Mouse (Mus musculus) liver, adult 2 months (tissue): ENCODE data around the gene Cog5. TPM values are rescaled to one million over a fixed set of nuclear protein-coding genes. Genes with fewer than 3 reads are reported as not detected.

Experiments used
- DNase-seq: peaks from one replicate; pipeline ENCODE4 v3.0.0-alpha.2; 2011; ENCODE audit warnings: low read depth, low spot score; ENCODE audit errors: extremely low read depth
- H3K27ac ChIP-seq: fragments of 200-500 bp; replicated peaks from 2 replicates; pipeline ENCODE4 v1.5.1; 2012; ENCODE audit warnings: low read depth, mild to moderate bottlenecking, control low read depth, inconsistent platforms, low read length; ENCODE audit not compliant: insufficient read depth
- H3K27me3 ChIP-seq: fragments of 200-500 bp; 2 replicates; pipeline ENCODE4 v1.6.1; 2012; ENCODE audit warnings: mild to moderate bottlenecking, moderate library complexity, low read length, inconsistent platforms; ENCODE audit not compliant: control insufficient read depth, insufficient read depth
- H3K36me3 ChIP-seq: fragments of 200-500 bp; 2 replicates; pipeline ENCODE4 v1.6.1; 2012; ENCODE audit warnings: low read length, inconsistent platforms; ENCODE audit not compliant: control insufficient read depth, insufficient read depth
- H3K4me1 ChIP-seq: fragments of 200-500 bp; 2 replicates; pipeline ENCODE4 v1.6.1; 2011; ENCODE audit warnings: low read length; ENCODE audit not compliant: control insufficient read depth, insufficient read depth
- H3K4me3 ChIP-seq: fragments of 200-500 bp; 2 replicates; pipeline ENCODE4 v1.5.1; 2011; ENCODE audit warnings: low read depth, mild to moderate bottlenecking, control low read depth, low read length, moderate library complexity; ENCODE audit not compliant: insufficient read depth
- H3K79me2 ChIP-seq: fragments of 200-500 bp; 2 replicates; pipeline ENCODE4 v1.6.1; 2012; ENCODE audit warnings: inconsistent platforms, mild to moderate bottlenecking, low read length, moderate library complexity; ENCODE audit not compliant: control insufficient read depth, insufficient read depth
- H3K9ac ChIP-seq: fragments of 200-500 bp; 2 replicates; pipeline ENCODE4 v1.6.1; 2012; ENCODE audit warnings: low read depth, mild to moderate bottlenecking, control low read depth, inconsistent platforms, low read length
- CTCF ChIP-seq: fragments of 200-500 bp; IDR thresholded peaks from 2 replicates; pipeline ENCODE4 v1.5.1; 2011; ENCODE audit warnings: low read depth, low read length, control low read depth
- POLR2A ChIP-seq: fragments of 200-500 bp; IDR thresholded peaks from 2 replicates; pipeline ENCODE4 v1.6.1; 2011; ENCODE audit warnings: low read length, control low read depth; ENCODE audit not compliant: insufficient read depth; ENCODE audit errors: extremely low read depth
- WGBS: fragments of 180-500 bp; shearing (Covaris S2); methylation state at CpG from one replicate; pipeline ENCODE4 v1.1.7; 2018; 5-methylcytosine and 5-hydroxymethylcytosine counted together
- polyA plus RNA-seq: library from polyadenylated mRNA; depleted of rRNA; stranded (reverse); fragments of >200 nt; gene quantifications from 2 replicates; pipeline ENCODE4 v1.2.3, GENCODE M21; 2012
- total RNA-seq: library from RNA; depleted of rRNA; stranded (reverse); fragments of >200 nt; gene quantifications from 2 replicates; pipeline ENCODE4 v1.2.3, GENCODE M21; 2014

The Cog5 gene
- total and polyA plus RNA-seq, 2 experiments = 7.6 to 33.5 TPM

DNA sequence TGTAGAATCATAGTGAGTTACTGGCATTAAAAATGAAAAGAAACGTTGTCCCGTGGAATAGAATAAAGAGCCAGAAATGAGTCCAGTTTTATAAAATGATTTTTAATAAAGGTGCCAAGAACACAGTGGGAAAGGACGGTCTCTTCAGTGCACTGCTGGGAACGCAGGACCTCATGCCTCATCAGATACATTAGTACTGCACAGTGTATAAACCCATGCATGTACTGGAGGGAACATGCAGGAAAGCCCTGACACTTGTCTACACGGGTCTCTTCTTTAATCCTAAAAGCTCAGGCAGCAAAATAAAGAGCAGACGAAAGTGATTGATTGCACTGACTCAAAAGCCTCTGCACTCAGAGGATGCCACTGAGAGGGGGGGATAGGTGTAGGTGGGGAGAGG lies 236.0 kb downstream of the Cog5 start:
- WGBS = 88% methylated on average over 6 of the region's 6 CpGs
- H3K27me3 ChIP-seq = no peaks in the 10 kb centered on the region
- no peak overlapping the region for H3K4me3 ChIP-seq
- H3K4me1 ChIP-seq = no peaks in the 10 kb centered on the region; the same call in 1 of the 2 replicates
- H3K79me2 ChIP-seq = no peaks in the 10 kb centered on the region
- TF ChIP-seq POLR2A = no peak
- TF ChIP-seq CTCF = no peak
- H3K9ac ChIP-seq = no peak overlapping the region
- DNase-seq = no peak
- no peak overlapping the region for H3K27ac ChIP-seq
- no peaks in the 10 kb centered on the region; the same call in none of the 2 replicates for H3K36me3 ChIP-seq

DNA sequence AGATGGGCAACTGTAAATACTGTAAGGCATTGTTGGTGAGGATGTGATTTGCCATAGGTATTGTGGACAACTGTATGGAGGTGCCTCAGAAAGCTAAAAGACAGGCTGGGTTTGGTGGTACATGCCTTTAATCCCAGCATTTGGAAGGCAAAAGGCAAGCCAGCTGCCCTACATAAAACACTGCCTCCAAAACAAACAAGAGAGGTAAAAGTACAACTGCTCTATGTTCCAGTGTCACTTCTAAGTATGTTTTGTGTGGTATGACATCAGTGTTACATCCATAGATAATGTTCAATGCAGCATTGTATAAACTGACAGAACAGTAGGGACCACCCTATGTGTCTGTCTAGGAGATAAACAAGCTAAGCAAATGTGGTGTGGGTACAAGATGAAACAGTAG lies 237.4 kb downstream of the Cog5 start:
- Histone ChIP-seq H3K79me2 (no peaks in the 10 kb centered on the region), H3K4me1 (no peaks in the 10 kb centered on the region; the same call in 1 of the 2 replicates), H3K4me3 (no peak overlapping the region), H3K27me3 (no peaks in the 10 kb centered on the region), H3K9ac (no peak overlapping the region), H3K36me3 (no peaks in the 10 kb centered on the region; the same call in none of the 2 replicates), H3K27ac (no peak overlapping the region)
- no peak for TF ChIP-seq POLR2A
- TF ChIP-seq CTCF = no peak
- peak; percentile 60 for DNase-seq

DNA sequence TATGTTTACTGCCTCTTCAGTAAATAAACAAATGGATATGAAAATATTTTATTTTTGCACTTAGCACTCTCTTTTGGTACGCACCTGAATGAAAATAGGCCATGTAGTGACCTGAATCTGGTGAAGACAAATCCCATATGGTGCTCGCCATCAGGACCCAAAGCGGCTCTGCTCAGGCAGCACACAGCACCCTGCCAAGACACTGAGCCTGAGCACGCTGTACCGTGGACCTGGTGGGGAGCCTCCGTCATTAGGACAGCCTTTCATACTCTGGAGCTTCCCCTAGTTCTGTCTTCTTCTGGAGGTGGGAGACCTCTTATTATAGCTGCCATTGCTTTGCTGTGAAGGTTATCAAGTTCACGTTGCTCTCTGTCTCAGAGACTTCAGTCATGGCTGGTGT lies 238.1 kb downstream of the Cog5 start:
- Histone ChIP-seq H3K4me3 (no peak overlapping the region), H3K79me2 (no peaks in the 10 kb centered on the region), H3K27me3 (no peaks in the 10 kb centered on the region), H3K36me3 (no peaks in the 10 kb centered on the region; the same call in none of the 2 replicates), H3K27ac (no peak overlapping the region), H3K4me1 (no peaks in the 10 kb centered on the region; the same call in 1 of the 2 replicates), H3K9ac (no peak overlapping the region)
- no peak for DNase-seq
- 92% methylated on average over 7 of the region's 7 CpGs for WGBS
- TF ChIP-seq CTCF = no peak
- no peak for TF ChIP-seq POLR2A

DNA sequence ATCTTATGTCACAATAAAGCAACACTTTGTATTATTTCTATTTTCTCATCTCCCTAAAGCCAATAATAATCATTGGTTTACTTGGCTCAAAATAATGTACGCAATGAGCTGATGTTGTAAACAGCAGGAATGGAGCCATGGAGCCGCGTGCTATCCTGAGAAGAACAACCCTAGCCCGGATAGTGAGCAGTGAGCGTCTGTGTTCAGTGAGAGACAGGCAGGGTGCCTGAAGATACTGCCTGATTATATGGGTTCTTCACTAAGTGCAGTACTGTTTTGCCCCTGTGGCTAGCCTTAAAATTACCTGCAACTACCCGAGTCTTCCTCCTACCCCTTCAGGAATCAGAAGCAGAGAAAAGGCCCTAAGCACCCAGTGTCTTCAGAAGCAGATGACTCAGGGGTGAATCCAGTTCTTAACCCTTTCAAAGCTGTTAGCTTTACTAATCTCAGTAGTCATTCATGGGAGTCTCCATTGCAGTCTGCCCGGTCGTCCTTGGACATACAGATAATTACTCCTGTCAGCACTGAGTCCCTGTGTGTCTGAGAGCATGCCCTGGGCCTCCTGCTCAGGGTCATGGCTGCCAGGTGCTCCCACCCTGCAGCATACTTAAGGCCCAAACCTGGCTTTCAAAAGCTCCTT lies 240.5 kb downstream of the Cog5 start:
- TF ChIP-seq POLR2A (no peak), CTCF (no peak)
- Histone ChIP-seq H3K36me3 (no peaks in the 10 kb centered on the region; the same call in 1 of the 2 replicates), H3K4me1 (no peaks in the 10 kb centered on the region; the same call in 1 of the 2 replicates), H3K4me3 (no peak overlapping the region), H3K9ac (no peak overlapping the region), H3K27me3 (no peaks in the 10 kb centered on the region), H3K27ac (no peak overlapping the region), H3K79me2 (no peaks in the 10 kb centered on the region)
- peak; percentile 18 for DNase-seq
- 74% methylated on average over 8 of the region's 8 CpGs for WGBS

DNA sequence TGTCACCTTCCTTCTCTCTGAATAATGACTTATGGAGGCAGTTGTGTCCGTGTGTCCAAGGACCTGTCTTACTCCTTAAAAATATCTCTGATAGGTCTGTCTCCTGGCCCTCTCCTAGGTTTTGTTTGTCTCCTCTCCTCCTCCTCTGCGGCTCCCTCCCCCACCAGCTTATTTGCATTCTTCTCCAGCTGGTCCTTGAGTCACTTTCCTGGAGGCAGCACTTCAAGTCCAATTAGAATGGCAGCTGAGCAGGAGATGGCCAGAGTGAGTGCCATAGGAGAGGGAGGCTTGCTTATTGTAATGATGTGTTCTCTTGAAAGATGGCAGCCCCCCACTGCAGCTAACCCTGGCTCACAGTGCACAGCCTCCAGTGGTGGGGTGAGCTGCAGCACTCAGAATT lies 241.2 kb downstream of the Cog5 start:
- no peak overlapping the region for H3K27ac ChIP-seq
- no peaks in the 10 kb centered on the region for H3K27me3 ChIP-seq
- no peak for DNase-seq
- H3K4me3 ChIP-seq = no peak overlapping the region
- 81% methylated on average over 2 of the region's 2 CpGs for WGBS
- no peak overlapping the region for H3K9ac ChIP-seq
- H3K79me2 ChIP-seq = no peaks in the 10 kb centered on the region
- no peaks in the 10 kb centered on the region; the same call in 1 of the 2 replicates for H3K36me3 ChIP-seq
- no peaks in the 10 kb centered on the region; the same call in 1 of the 2 replicates for H3K4me1 ChIP-seq
- TF ChIP-seq CTCF (no peak), POLR2A (no peak)

DNA sequence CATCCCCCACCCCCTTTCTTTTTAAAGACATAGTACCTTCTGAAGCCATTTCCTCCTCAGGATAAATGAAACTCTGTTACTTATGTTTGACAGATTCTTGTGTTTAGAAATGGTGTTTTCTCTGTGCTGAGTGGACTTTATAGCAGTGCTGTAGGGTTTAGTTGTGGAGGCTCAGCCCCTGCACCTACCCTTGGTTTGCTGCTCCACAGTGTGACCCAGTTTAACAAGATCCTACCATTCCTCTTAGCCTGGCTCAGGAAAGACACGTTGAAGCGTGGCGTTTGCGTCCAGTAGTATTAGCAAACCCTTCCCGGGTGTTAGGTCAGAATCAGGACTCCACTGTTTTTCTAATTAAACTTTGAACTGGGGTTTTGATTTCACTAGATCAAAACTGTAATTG lies 241.6 kb downstream of the Cog5 start:
- no peaks in the 10 kb centered on the region for H3K79me2 ChIP-seq
- TF ChIP-seq CTCF (no peak), POLR2A (no peak)
- H3K4me3 ChIP-seq = no peak overlapping the region
- 59% methylated on average over 5 of the region's 5 CpGs for WGBS
- no peaks in the 10 kb centered on the region; the same call in 1 of the 2 replicates for H3K36me3 ChIP-seq
- no peaks in the 10 kb centered on the region for H3K27me3 ChIP-seq
- DNase-seq = peak; percentile 37
- no peaks in the 10 kb centered on the region; the same call in 1 of the 2 replicates for H3K4me1 ChIP-seq
- H3K9ac ChIP-seq = no peak overlapping the region
- no peak overlapping the region for H3K27ac ChIP-seq
